Mouse (Mus musculus): ENCODE measurements around the gene Ccs. TPM values are rescaled to one million over a fixed set of nuclear protein-coding genes. Genes with fewer than 3 reads are reported as not detected.

Ccs gene
- polyA plus RNA-seq, 1 experiment from 2014 or later: 51.1 TPM

DNA sequence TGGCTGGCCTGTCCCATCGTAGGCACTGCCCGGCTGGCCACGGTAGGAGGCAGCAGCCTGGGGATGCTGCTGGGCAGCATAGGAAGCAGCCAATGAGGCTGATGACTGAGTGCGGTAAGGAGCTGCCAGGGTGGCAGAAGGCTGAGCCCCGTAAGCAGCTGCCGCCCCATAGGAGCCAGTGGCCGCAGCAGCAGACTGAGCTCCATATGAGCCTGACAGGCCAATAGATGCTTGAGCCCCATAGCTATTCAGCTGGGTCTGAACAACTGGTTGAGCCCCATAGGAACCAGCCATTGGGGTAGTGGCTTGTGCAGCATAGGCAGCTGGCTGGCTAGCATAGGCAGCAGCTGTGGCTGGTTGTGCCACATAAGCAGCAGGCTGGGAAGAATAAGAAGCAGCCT lies 36.4 kb downstream of the Ccs start:
- Histone ChIP-seq H3K4me3 (replicated peaks) (no peak overlapping the region), H3K9me3 (no peaks in the 10 kb centered on the region), H3K36me3 (peaks cover 52% of the 10 kb centered on the region), H3K27ac (no peak overlapping the region), H3K4me1 (0 out of 2 replicates have a peak, but pooled peaks cover 2% of the 10 kb centered on the region), H3K27me3 (replicated peaks) (no peaks in the 10 kb centered on the region), H3K4me2 (no peak overlapping the region), H3K9ac (no peak overlapping the region)
- 97% methylated on average over 7 of the region's 7 CpGs for WGBS
- ATAC-seq (ENCODE audit: insufficient read depth, low FRiP score, low read depth): no peak

DNA sequence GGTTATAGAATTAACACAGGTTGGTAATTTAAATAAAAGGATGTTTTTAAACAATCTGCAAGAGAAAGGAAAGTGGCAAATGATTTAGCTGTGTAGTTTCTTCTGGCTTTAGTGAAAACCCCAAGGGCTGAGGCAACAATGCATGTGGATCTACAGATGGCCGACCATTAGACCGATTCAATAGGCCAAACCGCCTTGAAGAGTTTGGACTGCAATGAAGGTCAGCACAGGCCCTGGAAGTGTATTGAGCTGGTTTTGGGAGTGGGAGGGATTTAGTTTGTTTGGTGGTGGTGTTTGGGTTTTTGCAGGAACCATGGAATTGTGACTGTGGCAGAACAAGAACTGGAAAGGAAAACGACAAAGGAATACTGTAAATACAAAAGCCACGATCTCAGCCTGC lies 40.0 kb downstream of the Ccs start:
- Histone ChIP-seq H3K4me1 (no peaks in the 10 kb centered on the region), H3K9me3 (no peaks in the 10 kb centered on the region), H3K4me2 (no peak overlapping the region), H3K4me3 (replicated peaks) (no peak overlapping the region), H3K27ac (no peak overlapping the region), H3K9ac (no peak overlapping the region), H3K27me3 (replicated peaks) (no peaks in the 10 kb centered on the region), H3K36me3 (peaks cover 61% of the 10 kb centered on the region)
- WGBS: 88% methylated on average over 5 of the region's 5 CpGs
- ATAC-seq (ENCODE audit: insufficient read depth, low FRiP score, low read depth): no peak

DNA sequence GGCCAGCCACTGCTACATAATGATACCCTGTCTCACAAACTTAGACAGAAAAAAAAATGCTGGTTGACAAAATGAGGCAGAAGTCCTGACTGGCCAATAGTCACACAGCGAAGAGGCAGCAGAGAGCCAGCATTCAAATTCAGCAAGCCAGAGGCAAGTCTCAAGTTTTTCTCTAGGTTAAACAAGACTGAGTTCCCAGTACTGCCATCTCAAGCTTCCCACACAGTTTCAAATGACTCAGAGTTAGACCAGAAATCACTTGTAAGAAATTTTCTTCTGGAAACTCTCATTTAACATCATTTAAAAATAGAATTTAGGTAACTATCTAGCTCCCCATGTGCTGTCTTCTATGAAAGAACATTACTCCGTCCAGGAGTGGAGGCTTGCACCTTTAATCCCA lies 41.3 kb downstream of the Ccs start:
- WGBS: 97% methylated on average over 2 of the region's 2 CpGs
- no peak overlapping the region for H3K27ac ChIP-seq
- no peak overlapping the region for H3K4me2 ChIP-seq
- peaks cover 50% of the 10 kb centered on the region for H3K36me3 ChIP-seq
- H3K4me1 ChIP-seq: no peaks in the 10 kb centered on the region
- no peaks in the 10 kb centered on the region for H3K9me3 ChIP-seq
- no peak overlapping the region for H3K9ac ChIP-seq
- no peak for ATAC-seq (ENCODE audit: insufficient read depth, low FRiP score, low read depth)
- H3K4me3 ChIP-seq (replicated peaks): no peak overlapping the region
- H3K27me3 ChIP-seq (replicated peaks): no peaks in the 10 kb centered on the region

DNA sequence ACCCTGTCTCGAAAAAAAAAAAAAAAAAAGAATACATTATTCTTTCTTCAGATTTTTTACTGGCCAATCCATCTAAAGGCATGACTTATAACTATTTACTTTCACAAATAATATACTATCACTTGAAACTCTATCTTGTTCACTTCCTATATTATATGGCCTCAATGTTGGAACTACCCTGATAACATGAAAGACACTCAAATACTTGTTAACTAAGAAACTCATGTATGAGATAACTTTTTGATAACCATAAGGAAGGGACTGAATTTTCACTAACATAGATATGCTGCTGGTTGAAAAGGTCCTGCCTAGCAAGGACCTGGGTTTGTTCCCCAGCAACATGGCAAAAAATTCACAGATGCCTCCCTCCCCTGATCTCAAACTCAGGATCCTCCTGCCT lies 43.2 kb downstream of the Ccs start:
- H3K4me1 ChIP-seq: peaks cover 6% of the 10 kb centered on the region
- no peak overlapping the region for H3K4me3 ChIP-seq (replicated peaks)
- no peak overlapping the region for H3K27ac ChIP-seq
- no peaks in the 10 kb centered on the region for H3K9me3 ChIP-seq
- WGBS: 71% methylated on average over 1 of the region's 1 CpGs
- H3K36me3 ChIP-seq: peaks cover 42% of the 10 kb centered on the region
- H3K4me2 ChIP-seq: no peak overlapping the region
- no peak overlapping the region for H3K9ac ChIP-seq
- H3K27me3 ChIP-seq (replicated peaks): no peaks in the 10 kb centered on the region
- no peak for ATAC-seq (ENCODE audit: insufficient read depth, low FRiP score, low read depth)

DNA sequence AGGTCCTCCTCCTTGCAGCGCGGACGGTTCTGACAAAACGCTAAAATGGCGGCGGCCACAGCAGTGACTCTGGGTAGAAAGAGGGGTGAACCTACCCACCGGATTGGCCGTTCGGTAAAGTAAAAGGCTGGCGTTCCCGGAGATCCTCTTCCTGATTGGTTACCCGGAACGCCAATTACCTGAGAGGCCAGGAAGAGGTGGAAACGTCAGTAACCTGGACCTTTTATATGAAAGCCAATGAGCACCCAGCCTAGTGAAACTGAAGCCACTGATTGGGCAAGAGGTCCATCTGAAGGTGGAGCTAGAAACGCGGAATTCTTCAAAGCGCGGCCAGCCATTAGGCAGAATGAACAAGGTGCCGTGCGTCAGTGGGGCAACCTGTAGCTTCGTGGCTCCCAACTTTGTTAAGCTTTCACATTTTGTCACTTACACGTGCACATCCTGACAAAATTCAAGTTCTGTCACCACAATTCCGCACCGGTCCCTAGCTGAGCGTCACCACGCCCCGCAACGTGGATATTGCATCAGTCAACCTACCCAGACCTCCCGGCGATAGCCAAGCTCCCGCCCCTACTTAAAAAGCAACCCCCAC lies 45.2 kb downstream of the Ccs start, which contains the start of gene Rbm4:
Gene Rbm4, minus strand, starts transcription at position 71 of the 592 bp plus-strand sequence.
- peak; percentile 98 for ATAC-seq (ENCODE audit: insufficient read depth, low FRiP score, low read depth)
- Histone ChIP-seq H3K36me3 (peaks cover 30% of the 10 kb centered on the region), H3K27ac (peak within 1 kb of the TSS; percentile 91), H3K4me2 (peak within 1 kb of the TSS; percentile 68), H3K4me3 (replicated peaks) (peak within 1 kb of the TSS; percentile 80), H3K9me3 (no peaks in the 10 kb centered on the region), H3K9ac (peak within 1 kb of the TSS; percentile 73), H3K27me3 (replicated peaks) (no peaks in the 10 kb centered on the region), H3K4me1 (peaks cover 10% of the 10 kb centered on the region)
- under 1% methylated on average over 31 of the region's 31 CpGs for WGBS

DNA sequence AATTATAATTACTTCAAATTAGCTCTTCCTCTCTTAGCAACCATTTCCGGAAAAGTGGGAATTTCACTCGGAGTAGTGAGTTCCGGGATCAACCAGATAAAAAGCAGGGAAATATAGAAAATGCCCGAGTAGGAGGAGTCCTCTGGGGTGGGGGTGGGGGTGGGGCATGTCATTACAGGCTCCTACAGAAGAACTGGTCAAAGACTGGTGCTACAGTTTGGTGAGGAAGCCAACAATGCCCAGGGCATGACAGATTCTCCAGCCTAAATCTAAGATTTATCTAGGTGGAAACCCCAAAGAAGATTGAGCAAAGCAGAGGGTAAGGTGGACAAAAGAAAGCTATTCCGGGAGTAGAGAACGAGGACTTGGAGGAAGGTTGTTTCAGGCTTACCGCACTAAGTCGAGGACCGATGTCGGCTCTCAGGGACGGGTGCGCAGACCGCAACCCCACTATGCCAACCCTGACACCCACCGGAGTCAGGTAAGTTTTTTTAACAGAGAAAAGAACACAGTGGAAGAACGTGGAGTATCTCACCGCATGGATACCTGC lies 45.8 kb downstream of the Ccs start:
- H3K9me3 ChIP-seq: no peaks in the 10 kb centered on the region
- H3K27me3 ChIP-seq (replicated peaks): no peaks in the 10 kb centered on the region
- peak overlapping the region; percentile 68 for H3K4me2 ChIP-seq
- H3K36me3 ChIP-seq: peaks cover 25% of the 10 kb centered on the region
- H3K4me3 ChIP-seq (replicated peaks): peak overlapping the region; percentile 80
- peaks cover 10% of the 10 kb centered on the region for H3K4me1 ChIP-seq
- ATAC-seq (ENCODE audit: insufficient read depth, low FRiP score, low read depth): peak; percentile 44; the same call in 1 of the 2 replicates
- H3K9ac ChIP-seq: peak overlapping the region; percentile 73
- WGBS: 1% methylated on average over 16 of the region's 16 CpGs
- peak overlapping the region; percentile 91 for H3K27ac ChIP-seq

DNA sequence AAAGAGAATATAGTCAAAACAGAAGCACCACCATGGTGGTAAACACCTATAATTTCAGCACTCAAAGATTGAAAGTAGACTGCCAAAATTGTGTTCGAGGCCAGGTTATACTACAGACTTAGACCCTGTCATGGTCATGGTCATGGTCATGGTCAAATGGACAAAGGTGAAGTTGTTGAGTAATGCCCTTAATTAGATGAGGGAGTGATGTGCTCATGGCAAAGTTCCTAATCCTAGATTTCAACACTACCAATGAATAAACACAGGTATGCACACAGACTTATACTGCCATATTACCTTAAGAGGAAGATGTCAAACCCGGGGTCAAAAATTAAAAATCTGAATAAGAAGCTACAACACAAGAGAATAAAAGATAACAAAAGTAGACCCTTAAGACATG lies 52.8 kb downstream of the Ccs start:
- peaks cover 7% of the 10 kb centered on the region; the same call in 1 of the 2 replicates for H3K4me1 ChIP-seq
- no peak overlapping the region for H3K4me3 ChIP-seq (replicated peaks)
- no peak overlapping the region for H3K27ac ChIP-seq
- peaks cover 56% of the 10 kb centered on the region for H3K36me3 ChIP-seq
- H3K4me2 ChIP-seq: no peak overlapping the region
- WGBS: 90% methylated on average over 2 of the region's 2 CpGs
- no peak overlapping the region for H3K9ac ChIP-seq
- H3K9me3 ChIP-seq: no peaks in the 10 kb centered on the region
- ATAC-seq (ENCODE audit: insufficient read depth, low FRiP score, low read depth): no peak
- H3K27me3 ChIP-seq (replicated peaks): no peaks in the 10 kb centered on the region

DNA sequence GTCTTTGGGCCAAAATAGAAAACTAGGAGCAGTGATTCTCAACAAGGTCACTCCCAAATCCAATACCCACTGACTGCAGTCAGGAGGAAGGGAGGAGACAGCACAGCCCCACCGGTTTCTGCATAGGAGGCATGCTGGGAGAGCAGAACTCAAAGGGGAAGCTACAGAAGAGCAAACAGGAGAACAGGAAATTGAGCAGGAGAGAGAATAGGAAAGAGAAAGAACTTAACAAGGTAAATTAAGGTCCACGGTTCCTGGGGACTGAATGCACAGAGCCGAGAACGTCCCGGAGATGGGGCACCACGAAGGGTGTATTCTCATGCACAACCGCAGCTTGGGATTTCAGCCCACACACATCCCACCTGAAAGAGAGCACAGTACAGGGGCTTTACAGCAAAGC lies 53.9 kb downstream of the Ccs start:
- 90% methylated on average over 7 of the region's 7 CpGs for WGBS
- H3K4me1 ChIP-seq: peaks cover 5% of the 10 kb centered on the region; the same call in 1 of the 2 replicates
- H3K36me3 ChIP-seq: peaks cover 50% of the 10 kb centered on the region
- ATAC-seq (ENCODE audit: insufficient read depth, low FRiP score, low read depth): no peak
- no peaks in the 10 kb centered on the region for H3K9me3 ChIP-seq
- no peak overlapping the region for H3K4me2 ChIP-seq
- no peak overlapping the region for H3K9ac ChIP-seq
- no peak overlapping the region for H3K4me3 ChIP-seq (replicated peaks)
- H3K27me3 ChIP-seq (replicated peaks): no peaks in the 10 kb centered on the region
- no peak overlapping the region for H3K27ac ChIP-seq

DNA sequence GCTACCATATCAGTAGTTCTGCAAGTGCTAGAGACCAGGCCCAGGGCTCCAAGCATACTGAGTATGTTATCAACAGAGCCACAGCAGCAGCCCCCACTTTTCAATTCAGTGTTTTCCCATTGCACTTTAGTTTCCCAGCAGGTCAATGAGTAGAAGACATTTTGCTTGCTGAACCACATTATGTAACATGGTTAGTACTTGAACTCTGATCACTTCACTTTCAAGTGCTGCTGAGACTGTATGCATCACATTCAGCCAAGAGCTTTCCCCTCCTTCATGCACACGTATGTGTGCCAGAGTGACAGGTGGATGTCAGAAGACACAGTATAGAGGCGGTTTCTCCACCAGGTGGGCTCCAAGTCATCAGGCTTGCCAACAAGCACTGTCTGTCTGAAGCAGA lies 56.2 kb downstream of the Ccs start:
- H3K27me3 ChIP-seq (replicated peaks): no peaks in the 10 kb centered on the region
- WGBS: 88% methylated on average over 2 of the region's 2 CpGs

More for the DNA sequence above, 56.2 kb downstream of the Ccs start:
- H3K9me3 ChIP-seq: no peaks in the 10 kb centered on the region
- H3K4me3 ChIP-seq (replicated peaks): no peak overlapping the region
- H3K4me2 ChIP-seq: no peak overlapping the region
- no peak for ATAC-seq (ENCODE audit: insufficient read depth, low FRiP score, low read depth)
- 0 out of 2 replicates have a peak, but pooled peaks cover 3% of the 10 kb centered on the region for H3K4me1 ChIP-seq
- H3K36me3 ChIP-seq: peaks cover 51% of the 10 kb centered on the region
- H3K27ac ChIP-seq: no peak overlapping the region
- no peak overlapping the region for H3K9ac ChIP-seq

Other genes starting within 250 kb of the Ccs start
- 5.7 and 6.1 TPM in 2 replicates for gene Lrfn4, start 223.7 kb downstream of the Ccs start, polyA plus RNA-seq (2015; fragmentation: Nextera tagmentation; extraction: Ambion mirVana)
- gene Rce1, start 213.7 kb downstream of the Ccs start, polyA plus RNA-seq (2015; fragmentation: Nextera tagmentation; extraction: Ambion mirVana): 66.1 and 66.8 TPM in 2 replicates
- gene Gm960, start 140.7 kb downstream of the Ccs start, polyA plus RNA-seq (2015; fragmentation: Nextera tagmentation; extraction: Ambion mirVana): 2.3 and 3.6 TPM in 2 replicates
- 2.8 and 2.9 TPM in 2 replicates for gene Sptbn2, start 128.2 kb downstream of the Ccs start, polyA plus RNA-seq (2015; fragmentation: Nextera tagmentation; extraction: Ambion mirVana)
- gene Rbm4b, start 82.8 kb downstream of the Ccs start, polyA plus RNA-seq (2015; fragmentation: Nextera tagmentation; extraction: Ambion mirVana): 57.7 and 59.7 TPM in 2 replicates
- 50.1 and 52.2 TPM in 2 replicates for gene Rbm4, start 45.4 kb downstream of the Ccs start, polyA plus RNA-seq (2015; fragmentation: Nextera tagmentation; extraction: Ambion mirVana)
- gene Gm21992, start 27.7 kb downstream of the Ccs start, polyA plus RNA-seq (2015; fragmentation: Nextera tagmentation; extraction: Ambion mirVana): 29.9 and 38.0 TPM in 2 replicates
- 70.3 and 75.2 TPM in 2 replicates for gene Rbm14, start 27.7 kb downstream of the Ccs start, polyA plus RNA-seq (2015; fragmentation: Nextera tagmentation; extraction: Ambion mirVana)
- 0.12 TPM in 1 of 2 replicates, not detected in the other for gene Ccdc87, start within 50 bp of the Ccs start, polyA plus RNA-seq (2015; fragmentation: Nextera tagmentation; extraction: Ambion mirVana)
- 24.9 and 34.0 TPM in 2 replicates for gene Ctsf, start 15.8 kb upstream of the Ccs start, polyA plus RNA-seq (2015; fragmentation: Nextera tagmentation; extraction: Ambion mirVana)
- gene Actn3, start 38.6 kb upstream of the Ccs start, polyA plus RNA-seq (2015; fragmentation: Nextera tagmentation; extraction: Ambion mirVana): 2.3 and 2.5 TPM in 2 replicates
- 11.4 and 11.6 TPM in 2 replicates for gene Zdhhc24, start 39.3 kb upstream of the Ccs start, polyA plus RNA-seq (2015; fragmentation: Nextera tagmentation; extraction: Ambion mirVana)
- gene Bbs1, start 67.3 kb upstream of the Ccs start, polyA plus RNA-seq (2015; fragmentation: Nextera tagmentation; extraction: Ambion mirVana): 2.7 and 3.0 TPM in 2 replicates
- gene Dpp3, start 89.0 kb upstream of the Ccs start, polyA plus RNA-seq (2015; fragmentation: Nextera tagmentation; extraction: Ambion mirVana): 107 and 122 TPM in 2 replicates
- 1.7 and 1.9 TPM in 2 replicates for gene Peli3, start 103.8 kb upstream of the Ccs start, polyA plus RNA-seq (2015; fragmentation: Nextera tagmentation; extraction: Ambion mirVana)
- gene Mrpl11, start 122.8 kb upstream of the Ccs start, polyA plus RNA-seq (2015; fragmentation: Nextera tagmentation; extraction: Ambion mirVana): 95.8 and 100 TPM in 2 replicates
- 0.22 and 0.24 TPM in 2 replicates for gene Npas4, start 151.0 kb upstream of the Ccs start, polyA plus RNA-seq (2015; fragmentation: Nextera tagmentation; extraction: Ambion mirVana)
- 3.6 and 3.7 TPM in 2 replicates for gene Slc29a2, start 184.5 kb upstream of the Ccs start, polyA plus RNA-seq (2015; fragmentation: Nextera tagmentation; extraction: Ambion mirVana)
- gene B4gat1, start 199.5 kb upstream of the Ccs start, polyA plus RNA-seq (2015; fragmentation: Nextera tagmentation; extraction: Ambion mirVana): 38.7 and 42.1 TPM in 2 replicates
- 2.2 and 2.3 TPM in 2 replicates for gene AC124502.3, start 199.6 kb upstream of the Ccs start, polyA plus RNA-seq (2015; fragmentation: Nextera tagmentation; extraction: Ambion mirVana)
- gene Brms1, start 202.0 kb upstream of the Ccs start, polyA plus RNA-seq (2015; fragmentation: Nextera tagmentation; extraction: Ambion mirVana): 39.5 and 39.9 TPM in 2 replicates
- gene Rin1, start 211.1 kb upstream of the Ccs start, polyA plus RNA-seq (2015; fragmentation: Nextera tagmentation; extraction: Ambion mirVana): 2.3 and 3.6 TPM in 2 replicates
- gene Cd248, start 228.7 kb upstream of the Ccs start, polyA plus RNA-seq (2015; fragmentation: Nextera tagmentation; extraction: Ambion mirVana): 58.4 and 68.3 TPM in 2 replicates
- 5.9 and 6.4 TPM in 2 replicates for gene Tmem151a, start 246.2 kb upstream of the Ccs start, polyA plus RNA-seq (2015; fragmentation: Nextera tagmentation; extraction: Ambion mirVana)
- gene Yif1a, start 249.2 kb upstream of the Ccs start, polyA plus RNA-seq (2015; fragmentation: Nextera tagmentation; extraction: Ambion mirVana): 101 TPM in 2 replicates